Mouse (Mus musculus) cortical plate, adult 2 months (tissue): Measurements from ENCODE around the gene Mgst3.
A peak's percentile ranks its signal among the peaks of the same experiment; 100 is the strongest.

ENCODE experiments used
- CTCF ChIP-seq: fragments of 200-500 bp; IDR thresholded peaks from 2 replicates; pipeline ENCODE4 v1.5.1; 2011; ENCODE audit warnings: mild to moderate bottlenecking, control low read depth, low read length; ENCODE audit not compliant: insufficient read depth; ENCODE audit errors: extremely low read depth
- POLR2A ChIP-seq: fragments of 200-500 bp; IDR thresholded peaks from 2 replicates; pipeline ENCODE4 v1.6.1; 2011; ENCODE audit warnings: mild to moderate bottlenecking, low read length, control low read depth; ENCODE audit not compliant: insufficient read depth; ENCODE audit errors: extremely low read depth

DNA sequence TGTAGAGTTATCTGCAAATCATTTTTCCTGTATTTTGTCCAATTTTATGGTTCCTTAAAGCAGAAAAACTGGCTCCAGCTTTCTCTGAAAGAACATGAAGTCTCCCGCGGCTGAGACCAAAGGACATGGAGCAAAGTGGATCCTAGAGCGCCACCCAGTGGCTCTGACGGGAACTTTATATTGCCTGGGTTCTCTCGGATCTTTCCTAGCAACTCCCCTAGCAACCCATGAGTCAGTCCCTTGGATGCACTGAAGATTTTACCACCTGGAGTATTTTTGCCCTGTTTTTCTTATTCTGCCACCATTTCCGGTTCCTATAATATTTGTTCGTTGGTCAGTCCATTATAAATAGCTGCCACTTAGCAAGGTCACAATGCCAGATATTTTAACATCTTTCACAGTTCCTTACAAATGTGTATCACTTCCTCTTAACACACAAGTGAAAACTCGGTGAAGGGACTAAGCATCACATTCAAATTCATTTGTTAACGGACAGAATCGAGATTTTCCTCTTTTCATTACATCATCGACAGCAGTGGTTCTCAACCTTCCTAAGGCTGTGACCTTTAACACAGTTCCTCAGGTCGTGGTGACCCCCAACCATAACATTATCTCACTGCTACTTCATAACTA, 56.1 kb downstream of the Mgst3 start:
- TF ChIP-seq CTCF: peak; percentile 80
- no peak for TF ChIP-seq POLR2A
